Mouse (Mus musculus): ENCODE measurements around the gene Arpc2. TPM values are rescaled to one million over a fixed set of nuclear protein-coding genes. Genes with fewer than 3 reads are reported as not detected.

Gene Arpc2
- total RNA-seq, 2 experiments from 2014 or later: 344 to 348 TPM

GRCm38 (mm10) chr1:74298157-74298750 is 62.4 kb downstream of the Arpc2 start:
- no peak for DNase-seq (ENCODE audit: low spot score in 2 of 2)

- no peak for DNase-seq (ENCODE audit: low spot score in 2 of 2)
Measured at GRCm38 (mm10) chr1:74298996-74299395, 63.1 kb downstream of the Arpc2 start.

GRCm38 (mm10) chr1:74300347-74301110 is 64.6 kb downstream of the Arpc2 start:
- no peak for DNase-seq (ENCODE audit: low spot score in 2 of 2)

GRCm38 (mm10) chr1:74302229-74302628 is 66.3 kb downstream of the Arpc2 start:
- no peak for DNase-seq (ENCODE audit: low spot score in 2 of 2)

- no peak for DNase-seq (ENCODE audit: low spot score in 2 of 2)
Measured at GRCm38 (mm10) chr1:74302835-74303234, 67.0 kb downstream of the Arpc2 start.

GRCm38 (mm10) chr1:74303509-74304338 is 67.8 kb downstream of the Arpc2 start:
- peak; percentile 46 to 48 for DNase-seq (ENCODE audit: low spot score in 2 of 2)

GRCm38 (mm10) chr1:74304339-74304790 is 68.5 kb downstream of the Arpc2 start:
- no peak for DNase-seq (ENCODE audit: low spot score in 2 of 2)

- no peak for DNase-seq (ENCODE audit: low spot score in 2 of 2)
Measured at GRCm38 (mm10) chr1:74304946-74305345, 69.1 kb downstream of the Arpc2 start.

- DNase-seq (ENCODE audit: low spot score in 2 of 2): no peak
Measured at GRCm38 (mm10) chr1:74305522-74305921, 69.6 kb downstream of the Arpc2 start, which contains the start of gene Tmbim1. Gene Tmbim1 (minus strand): TSS chr1:74305622.

- no peak for DNase-seq (ENCODE audit: low spot score in 2 of 2)
Measured at GRCm38 (mm10) chr1:74307146-74307545, 71.3 kb downstream of the Arpc2 start.

- DNase-seq (ENCODE audit: low spot score in 2 of 2): no peak
Measured at GRCm38 (mm10) chr1:74308001-74308964, 72.4 kb downstream of the Arpc2 start.

GRCm38 (mm10) chr1:74309767-74310166 is 73.9 kb downstream of the Arpc2 start:
- no peak for DNase-seq (ENCODE audit: low spot score in 2 of 2)

- peak; percentile 53 to 91 for DNase-seq (ENCODE audit: low spot score in 2 of 2)
Measured at GRCm38 (mm10) chr1:74313049-74313692, 77.3 kb downstream of the Arpc2 start.

GRCm38 (mm10) chr1:74314796-74315195 is 78.9 kb downstream of the Arpc2 start:
- no peak for DNase-seq (ENCODE audit: low spot score in 2 of 2)

GRCm38 (mm10) chr1:74316114-74316827 is 80.4 kb downstream of the Arpc2 start:
- no peak for DNase-seq (ENCODE audit: low spot score in 2 of 2)

Measured in layer of hippocampus, postnatal 14 days (tissue).